Mouse (Mus musculus) spleen, embryonic (tissue): Measurements from ENCODE around the gene Ttc7b.

Source experiments
- CTCF ChIA-PET: fragments of 350-600 bp; sonication (Branson Sonifier 250); formaldehyde crosslinking; loops from one replicate; lab custom pipeline; 2022; lab: Charles Lee

The Ttc7b gene

GRCm38 (mm10) chr12:100491967-100492611 is 28.5 kb downstream of the Ttc7b start:
- CTCF ChIA-PET = interaction anchor here (0.5 kb wide), 1 partner anchor 47 kb away, joined by 5 read pairs; no protein-coding TSS in a partner anchor

- CTCF ChIA-PET = no interaction called here
These were observed 30.8 kb downstream of the Ttc7b start for GRCm38 (mm10) chr12:100489799-100490198.

- CTCF ChIA-PET = no interaction called here
These were observed 32.3 kb downstream of the Ttc7b start for GRCm38 (mm10) chr12:100488368-100488767.

- CTCF ChIA-PET = no interaction called here
These were observed 34.4 kb downstream of the Ttc7b start for GRCm38 (mm10) chr12:100486232-100486631.

GRCm38 (mm10) chr12:100483054-100483453 is 37.6 kb downstream of the Ttc7b start:
- CTCF ChIA-PET = no interaction called here

- CTCF ChIA-PET = no interaction called here
These were observed 38.4 kb downstream of the Ttc7b start for GRCm38 (mm10) chr12:100482255-100482654.

GRCm38 (mm10) chr12:100481443-100482026 is 39.1 kb downstream of the Ttc7b start:
- CTCF ChIA-PET = no interaction called here

- CTCF ChIA-PET = no interaction called here
These were observed 39.8 kb downstream of the Ttc7b start for GRCm38 (mm10) chr12:100480642-100481442.

- CTCF ChIA-PET = interaction anchor here (0.6 to 1.0 kb wide), 5 partner anchors 32 to 279 kb away, joined by 3 to 5 read pairs (median 4); no protein-coding TSS in a partner anchor
These were observed 40.6 kb downstream of the Ttc7b start for GRCm38 (mm10) chr12:100479892-100480621.

- CTCF ChIA-PET = interaction anchor here (0.5 to 1.0 kb wide), 6 partner anchors 31 to 278 kb away, joined by 3 to 5 read pairs (median 4); no protein-coding TSS in a partner anchor
These were observed 41.3 kb downstream of the Ttc7b start for GRCm38 (mm10) chr12:100479270-100479869.

GRCm38 (mm10) chr12:100478615-100479014 is 42.0 kb downstream of the Ttc7b start:
- CTCF ChIA-PET = interaction anchor here (0.5 kb wide), 1 partner anchor 267 kb away, joined by 3 read pairs; no protein-coding TSS in a partner anchor

- CTCF ChIA-PET = no interaction called here
These were observed 42.5 kb downstream of the Ttc7b start for GRCm38 (mm10) chr12:100478151-100478550.

GRCm38 (mm10) chr12:100477474-100477873 is 43.2 kb downstream of the Ttc7b start:
- CTCF ChIA-PET = interaction anchor here (0.7 kb wide), 2 partner anchors 137 to 304 kb away, joined by 3 to 5 read pairs; no protein-coding TSS in a partner anchor

GRCm38 (mm10) chr12:100476351-100476750 is 44.3 kb downstream of the Ttc7b start:
- CTCF ChIA-PET = interaction anchor here (0.7 kb wide), 2 partner anchors 345 to 813 kb away, joined by 3 to 8 read pairs; no protein-coding TSS in a partner anchor

GRCm38 (mm10) chr12:100475489-100475888 is 45.1 kb downstream of the Ttc7b start:
- CTCF ChIA-PET = interaction anchor here (0.6 kb wide), 1 partner anchor 291 kb away, joined by 7 read pairs; no protein-coding TSS in a partner anchor

- CTCF ChIA-PET = interaction anchor here (0.5 kb wide), 1 partner anchor 26 kb away, joined by 4 read pairs; no protein-coding TSS in a partner anchor
These were observed 45.8 kb downstream of the Ttc7b start for GRCm38 (mm10) chr12:100474661-100475321.

- CTCF ChIA-PET = no interaction called here
These were observed 50.3 kb downstream of the Ttc7b start for GRCm38 (mm10) chr12:100470295-100470694.

- CTCF ChIA-PET = interaction anchor here (0.6 kb wide), 1 partner anchor 1626 kb away, joined by 5 read pairs; no protein-coding TSS in a partner anchor
These were observed 50.9 kb downstream of the Ttc7b start for GRCm38 (mm10) chr12:100469503-100470293.

GRCm38 (mm10) chr12:100465101-100465715 is 55.4 kb downstream of the Ttc7b start:
- CTCF ChIA-PET = interaction anchor here (0.6 kb wide), 1 partner anchor 298 kb away, joined by 3 read pairs; no protein-coding TSS in a partner anchor
